Mouse (Mus musculus): ENCODE measurements around the gene Lrguk. TPM values are rescaled to one million over a fixed set of nuclear protein-coding genes. Genes with fewer than 3 reads are reported as not detected.

Gene Lrguk
- polyA plus RNA-seq, 1 experiment from 2014 or later = 0.90 TPM

DNA sequence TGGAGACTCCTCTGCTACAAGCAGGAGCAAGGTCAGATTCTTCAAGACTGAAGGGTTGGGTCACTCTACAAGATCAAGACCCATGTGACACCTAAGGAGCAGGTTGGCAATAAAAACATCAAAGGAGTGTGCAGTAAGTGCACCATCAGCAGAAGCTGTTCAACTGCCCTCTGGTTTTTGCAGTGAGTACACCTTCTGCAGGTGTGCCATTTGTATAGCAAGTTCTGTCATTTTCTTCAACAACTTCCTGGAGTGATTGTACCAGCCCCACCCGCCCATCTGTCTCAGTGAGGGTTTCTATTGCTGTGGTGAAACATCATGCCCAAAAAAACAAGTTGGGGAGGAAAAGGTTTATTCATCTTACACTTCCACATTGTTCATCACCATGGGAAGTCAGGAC is 120.6 kb downstream of the Lrguk start:
- no peak overlapping the region for H3K4me2 ChIP-seq
- 77% methylated on average over 1 of the region's 1 CpGs for WGBS

DNA sequence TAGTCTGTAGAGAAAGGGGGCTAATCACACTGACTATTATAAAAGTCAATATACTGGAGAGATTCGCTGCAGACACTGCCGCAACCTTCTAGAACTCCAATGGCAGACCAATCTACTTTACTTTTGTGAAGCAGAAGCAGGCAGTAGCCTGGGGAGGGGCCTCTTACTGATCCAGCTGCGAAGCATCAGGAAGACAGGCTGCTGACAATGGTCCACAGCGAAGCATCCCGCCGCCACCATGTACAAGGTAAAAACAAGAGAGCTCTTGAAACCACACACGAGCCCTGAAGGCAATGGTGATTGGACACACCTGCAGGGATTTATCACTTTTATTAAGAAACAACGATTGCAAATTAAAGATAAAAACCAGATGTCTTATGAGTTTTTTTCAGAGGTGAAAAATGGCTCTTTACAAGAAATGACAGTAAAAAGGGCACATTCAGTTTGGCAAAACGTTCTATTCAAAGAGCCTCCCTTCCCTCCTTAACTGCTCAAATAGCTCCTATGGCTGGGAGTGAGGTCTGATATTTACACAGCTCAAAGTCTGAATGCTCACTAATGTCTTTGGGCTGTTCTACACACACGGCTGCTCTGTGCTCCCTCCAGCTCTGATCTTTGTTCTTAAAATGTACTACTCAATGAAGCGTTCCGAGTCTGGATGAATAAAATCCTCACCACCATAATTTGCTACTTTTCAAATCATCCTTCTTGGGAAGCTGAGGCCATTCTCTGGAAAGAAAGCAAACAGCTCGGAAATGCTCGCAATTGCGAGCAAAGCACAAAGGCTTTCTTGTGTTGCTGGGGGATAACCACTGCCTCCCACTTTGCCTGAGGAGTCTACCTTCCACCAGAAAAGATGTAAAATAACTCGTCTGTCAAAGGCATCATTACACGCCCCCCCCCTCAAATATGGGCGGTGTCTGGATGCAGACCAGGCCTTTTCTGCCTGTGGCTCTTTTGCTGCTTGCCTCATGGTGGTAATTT is 124.1 kb downstream of the Lrguk start:
- ATAC-seq (ENCODE audit: low FRiP score) = no peak
- Histone ChIP-seq H3K27ac (replicated peaks) (peak overlapping the region; percentile 60), H3K27me3 (replicated peaks) (no peaks in the 10 kb centered on the region), H3K9ac (replicated peaks) (no peak overlapping the region), H3K4me2 (no peak overlapping the region; the same call in 1 of the 2 replicates), H3K4me3 (replicated peaks) (no peak overlapping the region), H3K4me1 (peaks cover 27% of the 10 kb centered on the region), H3K9me3 (replicated peaks) (no peaks in the 10 kb centered on the region), H3K36me3 (peaks cover 18% of the 10 kb centered on the region)
- WGBS = 45% methylated on average over 18 of the region's 18 CpGs

More for the DNA sequence above, 120.6 kb downstream of the Lrguk start:
- no peaks in the 10 kb centered on the region for H3K36me3 ChIP-seq
- H3K27ac ChIP-seq (replicated peaks) = no peak overlapping the region
- H3K4me1 ChIP-seq = peaks cover 17% of the 10 kb centered on the region
- no peak overlapping the region for H3K4me3 ChIP-seq (replicated peaks)
- H3K9me3 ChIP-seq (replicated peaks) = no peaks in the 10 kb centered on the region
- no peak overlapping the region for H3K9ac ChIP-seq (replicated peaks)
- H3K27me3 ChIP-seq (replicated peaks) = no peaks in the 10 kb centered on the region
- ATAC-seq (ENCODE audit: low FRiP score) = no peak

DNA sequence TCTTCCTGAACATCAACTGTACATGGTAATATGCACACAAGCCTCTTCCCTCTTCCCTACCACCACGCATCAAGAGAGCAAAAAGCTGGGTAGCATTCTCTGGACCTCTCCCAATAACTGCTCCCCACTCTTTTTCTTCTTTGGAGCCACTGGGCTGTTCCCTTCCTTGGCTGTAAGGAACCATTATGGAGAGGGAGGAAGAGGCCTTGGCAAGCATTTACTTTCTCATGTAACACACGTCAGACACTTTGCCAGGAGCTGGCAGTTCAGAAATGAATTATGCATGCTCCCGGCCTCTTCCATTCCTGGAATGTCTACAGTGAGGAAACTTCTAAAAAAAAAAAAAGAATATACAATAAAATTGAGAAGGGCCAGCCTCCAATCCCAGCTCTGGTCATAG is 125.0 kb downstream of the Lrguk start:
- H3K36me3 ChIP-seq = peaks cover 26% of the 10 kb centered on the region
- no peak overlapping the region for H3K9ac ChIP-seq (replicated peaks)
- no peak for ATAC-seq (ENCODE audit: low FRiP score)
- H3K9me3 ChIP-seq (replicated peaks) = no peaks in the 10 kb centered on the region
- H3K27me3 ChIP-seq (replicated peaks) = no peaks in the 10 kb centered on the region
- no peak overlapping the region for H3K4me3 ChIP-seq (replicated peaks)
- WGBS = 50% methylated on average over 3 of the region's 3 CpGs
- peak overlapping the region; percentile 60 for H3K27ac ChIP-seq (replicated peaks)
- H3K4me2 ChIP-seq = no peak overlapping the region
- peaks cover 27% of the 10 kb centered on the region for H3K4me1 ChIP-seq

DNA sequence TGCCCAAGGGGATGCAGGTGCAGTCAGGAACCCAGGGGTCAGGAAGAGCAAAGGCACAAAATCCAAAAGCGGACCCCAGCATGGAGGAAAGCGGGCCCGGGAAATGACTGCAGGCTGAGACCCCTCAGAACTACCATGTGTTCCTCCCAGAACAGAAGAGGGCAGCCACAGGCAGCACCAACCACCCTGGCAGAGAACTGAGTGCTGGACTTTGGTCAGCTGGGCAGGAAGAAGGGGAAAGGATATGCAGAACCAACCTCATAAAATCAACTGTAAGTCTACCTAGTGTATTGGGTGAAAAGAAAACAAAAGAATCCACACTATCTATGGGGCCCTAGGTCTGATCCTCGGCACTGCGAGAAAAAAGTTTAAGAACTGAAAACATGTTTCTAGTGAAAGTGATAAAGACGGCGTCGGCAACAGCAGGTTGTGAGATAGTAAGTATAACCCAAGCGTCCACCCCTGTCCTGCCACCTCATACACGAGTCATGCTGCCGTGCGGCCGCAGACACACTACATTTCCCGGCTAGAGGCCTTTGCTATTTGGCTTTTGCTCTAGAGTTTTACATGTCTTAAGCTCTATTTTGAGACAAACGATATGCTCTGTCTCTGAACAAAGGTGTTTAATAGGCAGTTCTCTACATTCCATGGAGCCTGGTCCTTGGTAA is 126.0 kb downstream of the Lrguk start:
- Histone ChIP-seq H3K27me3 (replicated peaks) (no peaks in the 10 kb centered on the region), H3K27ac (replicated peaks) (no peak overlapping the region), H3K4me2 (no peak overlapping the region), H3K4me1 (peaks cover 27% of the 10 kb centered on the region), H3K4me3 (replicated peaks) (no peak overlapping the region), H3K9me3 (replicated peaks) (no peaks in the 10 kb centered on the region), H3K9ac (replicated peaks) (no peak overlapping the region), H3K36me3 (peaks cover 35% of the 10 kb centered on the region)
- 92% methylated on average over 15 of the region's 15 CpGs for WGBS
- no peak for ATAC-seq (ENCODE audit: low FRiP score)

DNA sequence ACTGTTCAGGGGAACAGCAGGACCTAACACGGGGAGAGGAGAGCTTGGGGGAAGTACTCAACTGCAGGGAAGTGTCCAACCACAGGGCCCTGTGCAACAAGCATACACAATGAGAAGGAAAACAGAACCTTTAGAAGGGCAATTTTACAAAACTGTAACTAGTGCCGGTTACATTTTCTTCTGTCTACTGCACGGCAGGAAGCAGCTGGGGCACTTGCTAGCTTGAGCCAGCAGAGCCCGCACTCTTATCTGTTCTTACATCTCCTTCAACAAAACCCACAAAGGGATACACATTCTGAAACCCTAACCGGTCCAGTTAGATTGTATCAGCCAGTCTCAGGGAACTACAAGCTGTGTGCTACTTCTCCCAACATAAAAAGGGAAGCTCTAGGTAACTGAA is 126.8 kb downstream of the Lrguk start:
- Histone ChIP-seq H3K9me3 (replicated peaks) (no peaks in the 10 kb centered on the region), H3K9ac (replicated peaks) (no peak overlapping the region), H3K4me3 (replicated peaks) (no peak overlapping the region), H3K4me2 (no peak overlapping the region), H3K27ac (replicated peaks) (no peak overlapping the region), H3K4me1 (peaks cover 27% of the 10 kb centered on the region), H3K27me3 (replicated peaks) (no peaks in the 10 kb centered on the region), H3K36me3 (peaks cover 43% of the 10 kb centered on the region)
- no peak for ATAC-seq (ENCODE audit: low FRiP score)
- WGBS = 66% methylated on average over 5 of the region's 5 CpGs

DNA sequence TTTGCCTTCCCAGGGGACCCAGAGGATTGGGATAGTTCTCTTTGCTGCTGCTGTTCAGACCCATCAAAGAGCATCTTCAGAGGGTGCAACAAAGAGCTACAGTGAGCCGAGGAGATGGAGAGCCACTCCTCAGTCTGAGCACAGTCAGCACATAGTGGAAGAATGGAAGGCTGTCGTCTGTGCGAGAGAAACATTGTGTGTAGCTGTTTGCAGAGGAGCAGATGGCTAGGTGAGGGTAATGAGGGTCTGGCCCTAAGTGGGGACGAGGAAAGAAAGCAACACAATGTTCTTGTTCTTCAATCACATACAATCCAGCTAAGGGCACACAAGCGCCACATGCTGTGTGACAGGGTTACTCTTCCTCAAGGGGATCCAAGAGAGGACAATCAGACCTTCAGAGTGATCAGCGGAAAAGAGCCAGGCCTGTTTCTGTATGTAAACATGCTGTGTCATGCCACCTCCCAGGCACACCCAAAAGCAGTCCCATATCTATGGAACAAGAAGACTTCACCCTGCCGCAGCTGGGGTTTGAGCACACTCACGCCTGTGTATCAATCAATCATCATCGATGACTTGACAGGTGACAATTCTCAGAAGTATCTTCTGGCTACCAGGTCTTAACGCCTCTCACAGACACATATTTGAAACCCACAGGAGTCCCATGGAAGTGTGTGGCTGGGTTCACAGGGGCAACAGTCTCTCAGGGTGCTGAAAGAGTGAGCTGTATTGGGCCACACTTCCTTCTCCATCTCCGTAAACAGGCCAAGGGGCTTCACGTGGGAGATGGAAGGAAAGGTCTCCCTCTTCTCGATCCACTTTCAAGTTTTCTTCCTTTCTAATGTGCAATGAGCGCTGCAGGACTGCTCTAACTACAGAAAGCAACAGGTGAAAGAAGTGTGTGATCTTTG is 127.8 kb downstream of the Lrguk start:
- H3K9ac ChIP-seq (replicated peaks) = no peak overlapping the region
- peaks cover 27% of the 10 kb centered on the region for H3K4me1 ChIP-seq
- no peak for ATAC-seq (ENCODE audit: low FRiP score)
- no peaks in the 10 kb centered on the region for H3K9me3 ChIP-seq (replicated peaks)
- WGBS = 78% methylated on average over 14 of the region's 14 CpGs
- H3K27me3 ChIP-seq (replicated peaks) = no peaks in the 10 kb centered on the region
- H3K36me3 ChIP-seq = peaks cover 52% of the 10 kb centered on the region
- H3K27ac ChIP-seq (replicated peaks) = no peak overlapping the region
- H3K4me3 ChIP-seq (replicated peaks) = no peak overlapping the region
- H3K4me2 ChIP-seq = no peak overlapping the region

DNA sequence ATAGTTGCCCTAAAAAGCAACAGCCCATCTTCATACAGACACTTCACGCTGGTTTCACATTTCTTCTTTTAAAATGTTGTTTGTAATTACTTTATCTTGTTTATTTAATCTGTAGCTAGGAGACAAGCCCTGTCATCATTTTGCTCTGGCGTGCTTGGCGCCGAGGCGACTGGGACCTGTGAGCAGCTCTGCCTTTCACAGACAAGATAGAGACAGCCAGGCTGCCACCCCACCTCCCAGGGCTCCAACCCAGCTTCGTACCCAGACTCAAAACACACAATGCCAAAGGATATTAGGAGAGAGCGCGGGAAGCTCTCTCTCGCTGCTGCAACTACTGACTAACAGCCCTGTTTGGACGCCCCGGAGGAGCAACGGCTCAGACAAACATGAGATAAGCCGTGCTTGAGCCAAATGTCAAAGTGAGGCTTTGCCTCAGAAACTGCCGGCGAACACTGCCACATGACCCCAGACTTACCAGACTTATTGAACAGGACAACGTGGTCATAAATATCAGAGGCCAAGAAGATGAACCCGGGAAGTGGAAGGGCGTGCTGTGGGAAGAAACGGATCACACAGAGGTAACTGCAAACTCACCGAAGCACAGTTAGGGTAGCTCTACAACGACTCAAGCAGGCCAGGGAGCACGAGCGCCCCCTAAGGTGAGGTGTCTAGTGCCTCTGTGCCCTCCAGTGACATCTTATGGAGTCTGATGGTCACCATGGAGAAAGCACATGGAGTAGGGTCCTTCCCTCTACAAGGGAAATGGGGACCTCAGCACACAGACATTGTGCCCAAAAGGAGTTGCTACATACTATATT is 131.0 kb downstream of the Lrguk start:
- no peaks in the 10 kb centered on the region for H3K27me3 ChIP-seq (replicated peaks)
- H3K9ac ChIP-seq (replicated peaks) = no peak overlapping the region
- no peak overlapping the region for H3K4me3 ChIP-seq (replicated peaks)
- no peak for ATAC-seq (ENCODE audit: low FRiP score)
- peaks cover 10% of the 10 kb centered on the region for H3K4me1 ChIP-seq
- H3K36me3 ChIP-seq = peaks cover 71% of the 10 kb centered on the region
- 91% methylated on average over 23 of the region's 23 CpGs for WGBS
- H3K9me3 ChIP-seq (replicated peaks) = no peaks in the 10 kb centered on the region
- no peak overlapping the region for H3K27ac ChIP-seq (replicated peaks)
- H3K4me2 ChIP-seq = no peak overlapping the region

GRCm38 (mm10) chr6:34160816-34161310 is 131.6 kb downstream of the Lrguk start:
- H3K36me3 ChIP-seq = peaks cover 77% of the 10 kb centered on the region
- 96% methylated on average over 7 of the region's 7 CpGs for WGBS
- no peak overlapping the region for H3K27ac ChIP-seq (replicated peaks)
- no peaks in the 10 kb centered on the region for H3K9me3 ChIP-seq (replicated peaks)
- peaks cover 10% of the 10 kb centered on the region for H3K4me1 ChIP-seq
- no peak overlapping the region for H3K4me2 ChIP-seq
- H3K27me3 ChIP-seq (replicated peaks) = no peaks in the 10 kb centered on the region
- no peak overlapping the region for H3K4me3 ChIP-seq (replicated peaks)
- H3K9ac ChIP-seq (replicated peaks) = no peak overlapping the region
- ATAC-seq (ENCODE audit: low FRiP score) = no peak

DNA sequence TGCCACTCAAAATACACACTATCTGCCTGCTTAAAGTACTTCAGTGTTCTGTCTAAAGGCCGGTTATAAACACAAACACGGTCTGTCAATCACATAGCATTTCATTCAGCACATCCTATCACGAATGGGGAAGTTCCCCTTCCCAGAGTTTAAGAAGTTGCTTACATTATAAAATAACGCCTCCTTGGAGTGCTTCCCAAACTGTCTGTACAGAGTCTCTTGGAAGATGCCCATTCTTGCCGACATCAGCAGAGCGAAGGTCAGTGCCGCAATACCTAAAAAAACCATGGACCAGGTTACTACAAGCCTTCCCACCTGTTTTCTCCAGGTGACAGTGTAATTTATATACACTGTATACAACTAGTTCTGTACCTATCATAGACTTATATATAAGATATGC is 132.3 kb downstream of the Lrguk start:
- Histone ChIP-seq H3K4me2 (no peak overlapping the region), H3K27ac (replicated peaks) (no peak overlapping the region), H3K4me3 (replicated peaks) (no peak overlapping the region), H3K9ac (replicated peaks) (no peak overlapping the region), H3K9me3 (replicated peaks) (no peaks in the 10 kb centered on the region), H3K4me1 (peaks cover 6% of the 10 kb centered on the region), H3K27me3 (replicated peaks) (no peaks in the 10 kb centered on the region), H3K36me3 (peaks cover 84% of the 10 kb centered on the region)
- 97% methylated on average over 7 of the region's 7 CpGs for WGBS
- ATAC-seq (ENCODE audit: low FRiP score) = no peak

DNA sequence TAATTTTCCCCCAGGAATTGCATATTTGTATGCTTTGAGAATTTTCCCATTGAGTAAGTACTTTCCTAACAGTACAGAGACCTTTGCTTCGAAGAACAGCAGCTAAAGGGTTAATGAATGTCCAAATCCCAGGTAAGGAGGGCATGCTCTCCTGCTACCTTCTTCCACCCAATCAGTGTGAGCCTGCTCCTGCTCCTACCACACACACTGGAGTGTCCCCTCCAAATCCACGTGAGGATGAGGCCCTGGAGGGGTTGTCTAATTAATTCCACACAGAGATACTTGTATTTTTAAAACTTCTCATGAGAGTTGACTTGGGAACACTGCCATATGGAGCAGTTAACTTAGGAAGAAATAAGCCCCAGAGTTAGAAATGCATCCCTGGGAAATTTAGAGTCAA is 133.4 kb downstream of the Lrguk start:
- WGBS = 74% methylated on average over 2 of the region's 2 CpGs
- Histone ChIP-seq H3K27ac (replicated peaks) (no peak overlapping the region), H3K36me3 (peaks cover 81% of the 10 kb centered on the region), H3K4me2 (no peak overlapping the region), H3K9ac (replicated peaks) (no peak overlapping the region), H3K27me3 (replicated peaks) (no peaks in the 10 kb centered on the region), H3K9me3 (replicated peaks) (no peaks in the 10 kb centered on the region), H3K4me1 (no peaks in the 10 kb centered on the region), H3K4me3 (replicated peaks) (no peak overlapping the region)
- ATAC-seq (ENCODE audit: low FRiP score) = no peak

Measured in neural tube, embryonic 15.5 days (tissue).